Mouse (Mus musculus): ENCODE data around the gene Atoh7.

The Atoh7 gene

GRCm38 (mm10) chr10:63099941-63100562 lies 601 bp downstream of the Atoh7 start:
- DNase-seq (ENCODE audit: low spot score): peak; percentile 74

GRCm38 (mm10) chr10:63100657-63101056 lies 1.2 kb downstream of the Atoh7 start:
- no peak for DNase-seq (ENCODE audit: low spot score)

- DNase-seq (ENCODE audit: low spot score): peak; percentile 76
These were observed 13.7 kb downstream of the Atoh7 start for GRCm38 (mm10) chr10:63113027-63113604.

DNA sequence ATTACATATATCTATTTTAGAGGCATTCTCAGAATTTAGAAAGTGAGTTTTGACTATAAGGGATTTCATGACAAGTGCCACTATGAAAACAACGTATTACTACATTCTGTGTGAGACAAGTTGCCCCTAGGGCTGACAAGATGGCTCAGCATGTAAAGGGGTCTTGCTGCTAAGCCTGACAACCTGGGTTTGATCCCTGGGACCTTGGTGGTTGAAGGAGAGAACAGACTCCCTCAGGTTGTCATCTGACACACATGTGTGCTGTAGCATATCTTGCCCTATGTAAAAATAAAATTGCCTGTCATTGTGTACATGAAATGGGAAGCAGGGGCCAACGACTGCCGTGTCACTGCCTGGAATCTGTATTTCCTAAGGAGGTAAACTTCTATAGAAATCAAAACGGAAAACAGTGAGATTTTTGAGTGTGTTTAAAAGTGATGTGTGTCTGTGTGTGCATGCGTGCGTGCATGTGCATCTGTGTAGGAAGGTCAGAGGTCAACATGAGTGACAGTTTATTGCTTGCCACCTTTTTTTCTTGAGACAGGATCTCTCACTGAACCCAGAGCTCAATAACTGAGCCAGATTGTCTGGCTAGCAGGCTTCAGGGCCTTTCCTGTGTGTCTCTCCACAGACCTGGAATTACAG lies 14.4 kb downstream of the Atoh7 start:
- no peak for DNase-seq (ENCODE audit: low spot score)

DNA sequence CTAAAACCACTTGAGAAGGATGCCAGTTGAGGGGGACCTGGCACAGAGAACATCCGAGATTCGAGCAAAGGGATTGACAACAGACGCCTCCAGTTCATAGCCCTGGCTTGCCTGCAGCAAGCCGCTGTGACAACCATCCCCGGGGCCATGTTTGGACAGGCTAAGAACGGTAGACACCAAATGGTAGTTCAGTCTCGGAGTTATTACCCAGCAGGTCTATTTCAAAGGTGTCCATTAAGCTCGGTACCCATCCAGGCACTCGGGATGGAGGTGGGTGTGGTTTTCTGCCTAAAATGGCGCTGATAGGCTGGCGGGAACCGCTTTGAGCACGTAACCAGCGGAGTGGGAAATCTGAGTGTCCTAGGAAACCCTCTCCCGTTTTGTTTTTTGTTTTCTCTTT lies 16.4 kb downstream of the Atoh7 start:
- DNase-seq (ENCODE audit: low spot score): no peak

DNA sequence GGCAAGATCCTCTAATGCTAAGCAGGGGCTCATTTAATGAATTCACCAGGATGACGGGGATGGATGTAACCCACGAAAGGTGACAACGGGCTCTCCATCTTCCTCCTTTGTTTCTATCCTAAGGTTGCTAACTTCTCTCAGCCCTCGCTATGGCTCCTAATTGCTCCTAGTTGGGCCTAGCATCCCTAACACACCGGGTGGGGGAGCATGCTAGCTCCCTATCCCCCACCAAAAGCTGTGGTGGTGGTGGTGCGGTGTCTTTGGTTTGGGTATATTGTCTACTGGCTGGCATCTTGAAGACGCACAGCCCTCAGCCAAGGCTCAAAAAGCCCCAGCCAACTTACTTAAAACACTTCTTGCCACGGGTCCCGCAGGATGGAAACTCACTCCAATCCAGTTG lies 16.9 kb downstream of the Atoh7 start:
- DNase-seq (ENCODE audit: low spot score): no peak

DNA sequence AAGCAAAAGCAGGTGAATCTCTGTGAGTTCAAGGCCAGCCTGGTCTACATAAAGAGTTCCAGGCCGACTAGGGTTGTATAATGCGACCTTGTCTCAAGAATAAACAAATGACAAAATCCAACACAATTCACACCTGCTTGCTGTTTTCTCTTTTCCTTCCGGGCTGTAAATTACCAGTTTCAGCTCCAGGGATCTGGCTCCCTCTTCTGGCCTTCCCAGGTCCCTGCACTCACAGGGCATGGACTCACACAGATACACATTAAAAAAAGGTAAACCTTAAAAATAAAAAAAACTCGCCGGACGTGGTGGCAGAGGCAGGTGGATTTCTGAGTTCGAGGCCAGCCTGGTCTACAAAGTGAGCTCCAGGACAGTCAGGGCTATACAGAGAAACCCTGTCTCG lies 18.1 kb downstream of the Atoh7 start:
- DNase-seq (ENCODE audit: low spot score): no peak

DNA sequence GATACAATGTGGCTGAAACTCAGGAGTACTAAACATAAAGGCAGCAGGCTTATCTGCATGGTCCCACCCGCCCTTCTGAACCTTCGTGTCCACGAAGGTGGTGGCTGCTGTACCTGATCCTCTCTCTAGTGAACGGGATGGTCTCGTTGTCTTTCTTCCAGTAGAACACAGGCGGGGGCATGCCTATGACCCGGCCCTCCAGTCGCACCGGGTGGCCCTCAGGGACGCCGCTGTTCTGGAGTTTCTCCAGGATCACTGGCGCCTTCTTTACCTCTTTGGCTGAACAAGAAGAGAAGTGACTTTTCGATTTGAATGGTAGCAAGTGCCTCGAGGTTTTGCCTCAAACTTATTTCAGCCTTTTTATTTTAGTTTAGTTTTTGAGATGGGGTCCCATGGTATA lies 20.5 kb downstream of the Atoh7 start:
- no peak for DNase-seq (ENCODE audit: low spot score)

GRCm38 (mm10) chr10:63121961-63122360 lies 22.5 kb downstream of the Atoh7 start:
- DNase-seq (ENCODE audit: low spot score): no peak

- DNase-seq (ENCODE audit: low spot score): peak; percentile 76
These were observed 23.1 kb downstream of the Atoh7 start for GRCm38 (mm10) chr10:63122516-63122915.

DNA sequence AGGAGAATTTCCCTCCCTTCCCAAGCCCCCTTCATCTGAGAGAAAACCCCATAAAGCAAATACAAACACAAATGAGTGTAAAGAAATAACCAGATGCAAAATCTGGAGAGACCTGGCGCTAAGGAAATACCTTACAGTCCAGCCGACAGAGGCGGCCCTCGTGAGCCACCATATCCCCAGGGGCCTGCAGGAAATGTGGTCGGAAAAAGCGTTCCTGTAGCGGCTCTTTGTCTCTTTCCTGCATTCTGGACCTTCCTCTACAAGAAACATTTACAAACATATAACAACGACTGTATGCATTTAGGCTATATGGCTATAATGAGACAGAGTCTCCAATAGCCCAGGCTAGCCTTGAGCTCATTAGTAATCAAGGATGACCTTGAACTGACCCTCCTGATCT lies 23.7 kb downstream of the Atoh7 start:
- DNase-seq (ENCODE audit: low spot score): no peak

- DNase-seq (ENCODE audit: low spot score): no peak
These were observed 24.6 kb downstream of the Atoh7 start for GRCm38 (mm10) chr10:63124016-63124415.

- DNase-seq (ENCODE audit: low spot score): peak; percentile 51
These were observed 25.9 kb downstream of the Atoh7 start for GRCm38 (mm10) chr10:63125343-63125742.

DNA sequence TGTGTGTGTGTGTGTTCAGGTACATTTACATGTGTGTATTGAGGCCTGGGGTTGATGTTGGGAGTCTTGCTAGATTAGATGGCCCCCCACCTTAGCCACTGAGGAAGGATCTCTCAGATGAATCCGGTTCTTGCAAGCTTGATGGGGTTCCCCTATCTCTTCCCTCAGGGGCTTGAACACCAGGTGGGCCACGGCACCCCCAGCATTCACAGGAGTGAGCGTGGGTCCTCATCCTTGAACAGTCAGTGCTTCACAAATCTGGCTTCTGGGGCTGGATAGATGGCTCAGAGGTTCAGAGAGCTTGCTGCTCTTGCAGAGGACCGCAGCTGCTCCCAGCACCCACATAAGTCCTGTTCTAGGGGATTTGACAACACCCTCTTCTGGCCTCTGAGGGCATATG lies 26.7 kb downstream of the Atoh7 start:
- DNase-seq (ENCODE audit: low spot score): no peak

DNA sequence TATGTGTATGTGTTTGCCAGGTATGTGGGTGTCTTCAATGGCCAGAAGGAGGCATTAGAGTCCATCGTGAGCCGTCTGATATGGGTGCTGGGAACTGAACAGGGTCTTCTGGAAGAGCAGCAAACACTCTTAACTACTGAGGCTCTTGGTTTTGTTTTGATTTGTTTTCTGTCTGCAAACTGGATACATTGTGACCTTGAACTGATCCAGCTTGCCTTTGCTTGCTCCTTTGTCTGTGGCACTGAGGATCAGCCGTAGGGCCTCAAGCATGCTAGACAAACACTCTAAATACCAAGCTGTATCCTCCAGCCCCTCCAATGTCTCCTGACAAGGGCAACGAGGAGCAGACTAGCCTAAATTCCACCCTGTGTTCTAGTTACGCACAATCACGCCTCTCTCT lies 27.7 kb downstream of the Atoh7 start:
- no peak for DNase-seq (ENCODE audit: low spot score)

GRCm38 (mm10) chr10:63128256-63128655 lies 28.8 kb downstream of the Atoh7 start:
- no peak for DNase-seq (ENCODE audit: low spot score)

GRCm38 (mm10) chr10:63130500-63130899 lies 31.0 kb downstream of the Atoh7 start:
- DNase-seq (ENCODE audit: low spot score): no peak

DNA sequence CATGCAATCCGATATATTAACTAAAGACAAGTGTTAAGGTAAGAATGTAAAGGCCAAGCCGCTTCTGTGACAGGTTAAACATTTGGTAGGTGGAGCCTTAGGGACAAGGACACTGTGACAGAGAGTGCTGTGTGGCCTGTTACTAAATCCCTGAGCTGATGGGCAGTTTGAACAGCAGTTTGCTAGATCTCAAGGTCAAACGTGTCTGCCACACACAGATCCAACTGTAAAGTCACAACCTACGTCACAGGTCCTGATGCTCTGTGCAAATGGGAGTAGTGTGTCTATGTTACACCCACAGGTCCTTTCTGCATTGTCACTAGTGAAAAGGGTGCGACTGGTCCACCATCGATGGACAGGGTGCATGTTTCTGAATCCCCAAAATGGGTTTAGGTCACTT lies 32.9 kb downstream of the Atoh7 start:
- DNase-seq (ENCODE audit: low spot score): no peak

DNA sequence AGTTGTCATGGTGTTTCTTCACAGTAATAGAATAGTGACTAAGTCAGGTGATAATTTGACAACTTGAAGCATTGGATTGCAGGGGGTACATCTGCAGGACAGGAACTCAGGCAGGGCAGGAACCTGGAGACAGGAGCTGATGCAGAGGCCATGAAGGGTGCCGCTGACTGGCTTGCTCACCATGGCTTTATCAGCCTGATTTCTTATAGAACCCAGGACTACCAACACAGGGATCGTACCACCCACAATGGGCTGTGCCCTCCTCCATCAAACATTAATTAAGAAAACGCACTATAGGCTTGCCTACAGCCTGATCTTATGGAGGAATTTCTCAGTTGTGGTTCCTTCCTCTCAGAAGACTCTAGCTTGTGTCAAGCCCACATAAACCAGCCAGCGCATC lies 33.9 kb downstream of the Atoh7 start:
- DNase-seq (ENCODE audit: low spot score): no peak

DNA sequence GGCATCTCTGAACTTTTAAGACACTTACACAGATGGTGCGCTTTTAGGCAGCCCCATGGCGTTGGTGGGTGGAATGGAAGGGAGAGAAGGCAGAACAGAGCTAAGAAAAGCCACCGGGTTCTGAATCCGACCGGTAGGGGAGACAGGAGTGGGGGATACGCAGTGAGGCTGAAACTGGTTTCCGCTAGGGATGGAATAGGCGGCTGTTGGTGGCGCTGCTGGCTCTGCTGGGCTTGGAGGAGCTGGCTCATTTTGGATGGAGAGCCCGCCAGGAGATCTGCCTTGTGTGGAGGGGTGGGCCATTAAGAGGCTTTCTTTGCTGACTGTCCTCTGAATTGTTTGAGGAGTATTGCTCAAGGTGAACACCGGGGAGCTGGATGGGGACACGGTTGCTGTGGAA lies 36.2 kb downstream of the Atoh7 start:
- DNase-seq (ENCODE audit: low spot score): no peak

- no peak for DNase-seq (ENCODE audit: low spot score)
These were observed 37.0 kb downstream of the Atoh7 start for GRCm38 (mm10) chr10:63136436-63136835.

GRCm38 (mm10) chr10:63142660-63143059 lies 43.2 kb downstream of the Atoh7 start:
- no peak for DNase-seq (ENCODE audit: low spot score)

Measured in embryo, embryonic 10.5 days (tissue).